Mouse (Mus musculus) ES-CJ7 (cell line): ENCODE data around the gene Cdc6.
"Not testable (repeated sequence)": the region's sequence is repeated elsewhere in the genome, so short reads cannot be mapped to it uniquely, and the experiment has no call there.

ENCODE experiments used
- DNase-seq: peaks from one replicate; pipeline ENCODE4 v3.0.0; 2011; ENCODE audit warnings: low read depth, low spot score

Gene Cdc6

GRCm38 (mm10) chr11:98931513-98932292 is 24.1 kb downstream of the Cdc6 start:
- no peak for DNase-seq

- peak; percentile 80 for DNase-seq
These were observed 24.9 kb downstream of the Cdc6 start for GRCm38 (mm10) chr11:98932293-98933091.

- DNase-seq, result no peak
These were observed 25.6 kb downstream of the Cdc6 start for GRCm38 (mm10) chr11:98933151-98933550.

- not testable (repeated sequence) for DNase-seq
These were observed 26.2 kb downstream of the Cdc6 start for GRCm38 (mm10) chr11:98933847-98934246.

- DNase-seq, result no peak
These were observed 26.8 kb downstream of the Cdc6 start for GRCm38 (mm10) chr11:98934367-98934766.

GRCm38 (mm10) chr11:98935123-98935522 is 27.5 kb downstream of the Cdc6 start:
- no peak for DNase-seq

GRCm38 (mm10) chr11:98936170-98936569 is 28.6 kb downstream of the Cdc6 start:
- peak; percentile 72 for DNase-seq

- no peak for DNase-seq
These were observed 29.2 kb downstream of the Cdc6 start for GRCm38 (mm10) chr11:98936606-98937409.

GRCm38 (mm10) chr11:98937410-98937913 is 29.9 kb downstream of the Cdc6 start:
- DNase-seq, result peak; percentile 91

- no peak for DNase-seq
These were observed 30.5 kb downstream of the Cdc6 start for GRCm38 (mm10) chr11:98937914-98938694.

GRCm38 (mm10) chr11:98938701-98939083 is 31.1 kb downstream of the Cdc6 start:
- DNase-seq, result no peak

- DNase-seq, result no peak
These were observed 31.7 kb downstream of the Cdc6 start for GRCm38 (mm10) chr11:98939084-98939952.

- peak; percentile 61 for DNase-seq
These were observed 32.5 kb downstream of the Cdc6 start for GRCm38 (mm10) chr11:98939953-98940641.

- no peak for DNase-seq
These were observed 33.2 kb downstream of the Cdc6 start for GRCm38 (mm10) chr11:98940776-98941175.

- peak; percentile 88 for DNase-seq
These were observed 33.8 kb downstream of the Cdc6 start for GRCm38 (mm10) chr11:98941341-98941825.

- peak; percentile 92 for DNase-seq
These were observed 34.4 kb downstream of the Cdc6 start for GRCm38 (mm10) chr11:98941826-98942550.

- DNase-seq, result no peak
These were observed 34.9 kb downstream of the Cdc6 start for GRCm38 (mm10) chr11:98942555-98942922.

- no peak for DNase-seq
These were observed 35.5 kb downstream of the Cdc6 start for GRCm38 (mm10) chr11:98942923-98943641.
